Mouse (Mus musculus) small intestine, adult 2 months (tissue): Measurements from ENCODE around the gene Golga3. TPM values are rescaled to one million over a fixed set of nuclear protein-coding genes. Genes with fewer than 3 reads are reported as not detected.

Source experiments
- H3K27ac ChIP-seq: fragments of 200-500 bp; 2 replicates; pipeline ENCODE4 v1.5.1; 2012; ENCODE audit warnings: low read depth, low read length, control low read depth, inconsistent platforms; ENCODE audit not compliant: insufficient read depth
- H3K27me3 ChIP-seq: fragments of 200-500 bp; 2 replicates; pipeline ENCODE4 v1.6.1; 2012; ENCODE audit warnings: mild to moderate bottlenecking, moderate library complexity, low read length, inconsistent platforms; ENCODE audit not compliant: control insufficient read depth, insufficient read depth
- H3K36me3 ChIP-seq: fragments of 200-500 bp; 2 replicates; pipeline ENCODE4 v1.6.1; 2012; ENCODE audit warnings: mild to moderate bottlenecking, low read length, control low read depth, inconsistent platforms; ENCODE audit not compliant: control insufficient read depth, insufficient read depth
- H3K4me1 ChIP-seq: fragments of 200-500 bp; 2 replicates; pipeline ENCODE4 v1.6.1; 2012; ENCODE audit warnings: low read length, inconsistent platforms, mixed read lengths; ENCODE audit not compliant: control insufficient read depth, insufficient read depth, insufficient read length
- H3K4me3 ChIP-seq: fragments of 200-500 bp; 2 replicates; pipeline ENCODE4 v1.5.1; 2012; ENCODE audit warnings: low read depth, mild to moderate bottlenecking, control low read depth, inconsistent platforms, low read length, moderate library complexity
- CTCF ChIP-seq: fragments of 200-500 bp; IDR thresholded peaks from 2 replicates; pipeline ENCODE4 v1.5.1; 2012; ENCODE audit warnings: low read depth, mild to moderate bottlenecking, control low read depth, inconsistent platforms, low read length, moderate library complexity, mixed read lengths; ENCODE audit not compliant: insufficient replicate concordance, insufficient read length; ENCODE audit errors: extremely low read depth
- POLR2A ChIP-seq: fragments of 200-500 bp; IDR thresholded peaks from 2 replicates; pipeline ENCODE4 v1.6.1; 2012; ENCODE audit warnings: low read depth, mild to moderate bottlenecking, control low read depth, inconsistent platforms, low read length, moderate library complexity
- WGBS: fragments of 180-500 bp; shearing (Covaris S2); methylation state at CpG from one replicate; pipeline ENCODE4 v1.1.7; 2018; 5-methylcytosine and 5-hydroxymethylcytosine counted together
- polyA plus RNA-seq: library from polyadenylated mRNA; depleted of rRNA; stranded (reverse); fragments of >200 nt; gene quantifications from 2 replicates; pipeline ENCODE4 v1.2.3, GENCODE M21; 2012

The Golga3 gene
- polyA plus RNA-seq, 1 experiment, result 6.7 TPM

- H3K4me1 ChIP-seq, result no peaks in the 10 kb centered on the region
- no peak overlapping the region for H3K4me3 ChIP-seq
- WGBS, result 88% methylated on average over 5 of the region's 5 CpGs
- H3K27me3 ChIP-seq, result no peaks in the 10 kb centered on the region
- no peak overlapping the region for H3K27ac ChIP-seq
- H3K36me3 ChIP-seq, result peaks cover 39% of the 10 kb centered on the region
- no peak for TF ChIP-seq POLR2A
- TF ChIP-seq CTCF, result peak; percentile 49; the same call in 1 of the 2 replicates
Observed at GRCm38 (mm10) chr5:110143007-110143406, 33.5 kb upstream of the Golga3 start.

DNA sequence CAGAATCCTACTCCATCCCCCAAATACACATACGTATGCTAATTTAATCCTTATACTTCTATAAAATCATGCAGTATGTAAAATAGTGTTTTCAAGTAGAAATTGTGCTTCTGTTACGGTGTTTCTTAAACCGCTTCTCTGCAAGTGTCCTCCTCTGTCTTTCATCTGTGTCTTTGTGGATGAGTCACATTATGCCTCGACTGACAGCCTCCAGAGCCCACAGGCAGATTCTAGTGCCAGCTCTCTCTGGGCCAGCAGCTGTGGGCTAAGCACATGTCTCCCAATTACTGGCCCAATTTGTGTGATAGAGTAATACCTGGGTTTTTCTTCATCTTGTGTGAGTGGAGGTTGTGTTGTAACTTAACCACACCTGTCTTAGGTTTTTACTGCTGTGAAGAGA lies 7.1 kb upstream of the Golga3 start:
- no peaks in the 10 kb centered on the region for H3K27me3 ChIP-seq
- WGBS, result 96% methylated on average over 4 of the region's 4 CpGs

DNA sequence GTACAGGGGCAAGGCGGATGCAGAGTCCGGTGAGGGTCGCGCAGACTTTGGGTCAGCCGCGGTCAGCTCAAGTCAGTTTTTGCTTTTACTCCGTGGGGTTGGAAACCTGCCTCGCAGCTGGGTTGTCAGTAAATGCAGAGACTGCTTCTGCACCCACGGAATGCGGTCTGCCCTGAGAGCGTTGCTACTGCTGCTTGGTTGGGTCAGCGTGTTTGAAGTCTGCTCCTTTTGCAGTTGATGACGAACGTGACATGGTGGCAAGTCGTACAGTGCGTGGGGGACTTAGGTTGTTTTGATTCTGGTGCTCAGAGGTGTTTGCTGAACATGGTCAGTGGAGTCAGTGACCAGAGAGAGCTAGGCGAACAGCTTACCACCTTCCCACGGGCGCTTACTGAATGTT lies 520 bp downstream of the Golga3 start:
- H3K4me1 ChIP-seq, result peaks cover 3% of the 10 kb centered on the region; the same call in 1 of the 2 replicates
- peak overlapping the region; percentile 88 for H3K4me3 ChIP-seq
- peaks cover under 1% of the 10 kb centered on the region for H3K36me3 ChIP-seq
- H3K27me3 ChIP-seq, result no peaks in the 10 kb centered on the region
- under 1% methylated on average over 19 of the region's 19 CpGs for WGBS
- H3K27ac ChIP-seq, result peak overlapping the region; percentile 68
- TF ChIP-seq CTCF (peak; percentile 3; the same call in 1 of the 2 replicates), POLR2A (0 out of 2 replicates have a peak, but pooled peaks have one; percentile 5)

More for the DNA sequence above, 7.1 kb upstream of the Golga3 start:
- TF ChIP-seq POLR2A, result no peak
- TF ChIP-seq CTCF, result no peak
- Histone ChIP-seq H3K27ac (no peak overlapping the region), H3K36me3 (peaks cover 55% of the 10 kb centered on the region), H3K4me1 (no peaks in the 10 kb centered on the region), H3K4me3 (no peak overlapping the region)

- Histone ChIP-seq H3K27ac (no peak overlapping the region), H3K36me3 (peaks cover 3% of the 10 kb centered on the region; the same call in 1 of the 2 replicates), H3K27me3 (no peaks in the 10 kb centered on the region), H3K4me1 (peaks cover 3% of the 10 kb centered on the region; the same call in 1 of the 2 replicates), H3K4me3 (no peak overlapping the region)
- TF ChIP-seq CTCF (no peak), POLR2A (no peak)
- WGBS, result 80% methylated on average over 2 of the region's 2 CpGs
Observed at GRCm38 (mm10) chr5:110178628-110179027, 2.1 kb downstream of the Golga3 start.

DNA sequence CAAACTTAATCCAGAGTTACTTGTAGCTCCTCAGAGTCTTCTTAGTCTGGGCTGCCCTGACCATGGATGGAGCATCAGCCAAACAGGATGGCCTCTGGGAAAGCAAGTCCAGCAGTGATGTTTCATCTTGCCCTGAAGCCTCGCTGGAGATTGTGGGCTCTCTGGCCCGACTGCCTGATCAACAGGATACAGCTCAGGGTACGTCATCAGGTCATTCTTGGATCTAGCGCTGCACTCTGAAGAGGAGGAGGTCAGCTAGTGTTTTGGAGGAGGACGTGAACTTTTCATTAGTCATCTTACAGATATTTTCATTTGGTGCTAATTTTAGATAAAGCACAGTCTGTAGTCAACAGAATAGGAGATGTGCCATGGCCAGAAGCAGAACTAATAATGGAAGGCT lies 5.2 kb downstream of the Golga3 start:
- Histone ChIP-seq H3K4me1 (peaks cover 3% of the 10 kb centered on the region; the same call in 1 of the 2 replicates), H3K27me3 (no peaks in the 10 kb centered on the region), H3K27ac (no peak overlapping the region), H3K36me3 (peaks cover 23% of the 10 kb centered on the region), H3K4me3 (no peak overlapping the region)
- 80% methylated on average over 5 of the region's 5 CpGs for WGBS
- no peak for TF ChIP-seq CTCF
- no peak for TF ChIP-seq POLR2A

GRCm38 (mm10) chr5:110203164-110203895 lies 26.8 kb downstream of the Golga3 start:
- TF ChIP-seq CTCF (no peak), POLR2A (no peak)
- Histone ChIP-seq H3K36me3 (peaks cover 63% of the 10 kb centered on the region), H3K27ac (no peak overlapping the region), H3K4me3 (no peak overlapping the region), H3K4me1 (no peaks in the 10 kb centered on the region), H3K27me3 (no peaks in the 10 kb centered on the region)
- 85% methylated on average over 10 of the region's 10 CpGs for WGBS

- Histone ChIP-seq H3K4me3 (no peak overlapping the region), H3K27ac (no peak overlapping the region), H3K27me3 (no peaks in the 10 kb centered on the region), H3K36me3 (peaks cover 74% of the 10 kb centered on the region), H3K4me1 (no peaks in the 10 kb centered on the region)
- TF ChIP-seq POLR2A, result no peak
- TF ChIP-seq CTCF, result peak; percentile 30; the same call in 1 of the 2 replicates
- WGBS, result 75% methylated on average over 6 of the region's 6 CpGs
Observed at GRCm38 (mm10) chr5:110204777-110205176, 28.3 kb downstream of the Golga3 start.

GRCm38 (mm10) chr5:110211312-110211711 lies 34.8 kb downstream of the Golga3 start:
- no peaks in the 10 kb centered on the region for H3K4me1 ChIP-seq
- no peaks in the 10 kb centered on the region for H3K27me3 ChIP-seq
- no peak overlapping the region for H3K4me3 ChIP-seq
- WGBS, result 81% methylated on average over 2 of the region's 2 CpGs
- TF ChIP-seq CTCF (no peak), POLR2A (no peak)
- no peak overlapping the region for H3K27ac ChIP-seq
- H3K36me3 ChIP-seq, result peaks cover 80% of the 10 kb centered on the region
